Mouse (Mus musculus) kidney, postnatal 36 days (tissue): ENCODE results near the gene Olfr1417.
"Not testable (repeated sequence)": the region's sequence is repeated elsewhere in the genome, so short reads cannot be mapped to it uniquely, and the experiment has no call there.

ENCODE experiments used
- DNase-seq, 2 experiments: peaks; one replicate each; pipeline ENCODE4 v3.0.0; 2021 to 2022; ENCODE audit warnings: mixed read lengths in 2 of 2

The Olfr1417 gene

GRCm38 (mm10) chr19:11839119-11839518 lies at the start of gene Olfr1417:
Olfr1417 (minus strand) TSS chr19:11839219.
- DNase-seq = no peak

- no peak for DNase-seq
Measured at GRCm38 (mm10) chr19:11886265-11886664, 47.2 kb upstream of the Olfr1417 start, which contains the start of gene Olfr1420. Olfr1420 (plus strand) TSS chr19:11886565.

GRCm38 (mm10) chr19:11878404-11878803 lies 39.4 kb upstream of the Olfr1417 start:
- DNase-seq = not testable (repeated sequence)

DNA sequence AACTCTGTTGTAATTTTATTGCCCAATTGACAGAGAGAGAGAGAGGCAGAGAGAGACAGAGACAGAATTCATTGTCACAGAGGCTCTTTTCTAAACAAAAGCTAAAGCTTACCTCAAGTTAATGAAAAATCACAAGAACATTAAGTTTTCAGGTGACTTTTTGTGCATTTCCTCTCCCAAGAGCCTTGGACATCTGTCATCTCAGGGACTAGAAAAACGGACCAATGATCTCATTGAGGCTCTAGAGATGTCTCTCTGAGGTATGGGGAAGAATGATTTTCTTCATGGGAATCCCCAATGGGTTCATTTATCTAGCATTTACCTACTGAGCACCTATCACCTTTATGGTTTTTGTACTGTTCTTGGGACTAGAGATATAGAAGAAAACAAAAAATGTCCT lies 36.0 kb upstream of the Olfr1417 start, which contains the start of gene Olfr1419:
TSS of gene Olfr1419 (minus strand) at position 101 of the 400 bp plus-strand sequence.
- DNase-seq = no peak

DNA sequence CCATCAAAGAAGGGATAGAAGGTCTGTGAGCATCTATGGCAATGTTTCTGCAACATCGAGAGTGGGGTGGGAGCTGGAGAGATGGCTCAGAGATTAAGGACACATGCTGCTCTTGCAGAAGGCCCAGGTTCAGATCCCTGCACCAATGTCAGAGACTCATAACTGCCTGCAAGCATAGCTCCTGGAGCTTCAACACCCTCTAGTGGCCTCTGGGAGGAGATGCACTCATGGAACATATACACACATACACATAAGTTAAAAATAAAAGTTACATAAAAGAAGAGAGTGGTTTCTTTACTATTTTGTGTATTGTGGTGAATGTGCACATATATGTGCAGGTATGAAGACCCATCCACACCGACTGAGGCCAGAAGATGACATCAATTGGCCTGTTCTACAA lies 28.8 kb upstream of the Olfr1417 start:
- no peak for DNase-seq

- no peak for DNase-seq
Measured at GRCm38 (mm10) chr19:11860966-11861365, 21.9 kb upstream of the Olfr1417 start, which contains the start of gene Olfr1418. Olfr1418 (minus strand) TSS chr19:11861066.

DNA sequence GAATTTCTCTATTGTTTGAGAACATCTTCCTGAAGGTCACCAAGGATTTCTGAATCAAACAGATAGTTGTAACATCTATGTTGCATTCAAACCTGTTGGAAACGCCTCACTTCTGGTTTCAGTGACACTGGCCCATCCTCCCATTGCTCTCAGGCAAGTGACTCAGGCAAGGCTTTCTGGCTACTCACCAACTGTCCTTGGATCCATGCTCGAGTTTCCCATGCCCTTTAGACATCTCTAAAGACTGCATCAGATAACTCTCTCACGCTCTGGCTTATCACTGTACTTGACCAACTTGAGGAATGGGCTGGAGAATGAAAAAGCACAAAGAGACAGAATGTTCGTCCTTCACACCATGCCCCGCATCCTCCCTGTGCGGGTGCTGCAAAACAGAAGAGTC lies 17.5 kb upstream of the Olfr1417 start:
- DNase-seq = no peak

- no peak for DNase-seq
Measured at GRCm38 (mm10) chr19:11854821-11855220, 15.8 kb upstream of the Olfr1417 start.

GRCm38 (mm10) chr19:11852652-11853051 lies 13.6 kb upstream of the Olfr1417 start:
- DNase-seq = no peak

DNA sequence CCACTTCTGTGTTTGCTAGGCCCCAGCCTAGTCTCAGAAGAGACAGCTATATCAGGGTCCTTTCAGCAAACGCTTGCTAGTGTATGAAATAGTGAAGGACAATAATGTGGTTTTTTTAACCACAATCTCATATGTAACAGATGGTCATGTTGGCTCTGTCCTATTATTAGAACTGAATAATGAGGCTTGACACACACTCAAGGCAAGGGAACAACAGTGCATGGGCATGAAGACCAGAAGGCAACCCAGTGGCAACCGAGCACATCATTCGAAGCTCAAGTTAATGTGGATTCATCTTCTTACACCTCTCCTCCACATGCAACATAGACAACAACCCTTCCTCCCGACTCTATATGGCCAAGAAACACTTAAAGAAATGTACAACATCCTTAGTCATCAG lies 7.3 kb upstream of the Olfr1417 start:
- DNase-seq = no peak

- DNase-seq = no peak
Measured at GRCm38 (mm10) chr19:11823346-11824065, 15.5 kb downstream of the Olfr1417 start.

DNA sequence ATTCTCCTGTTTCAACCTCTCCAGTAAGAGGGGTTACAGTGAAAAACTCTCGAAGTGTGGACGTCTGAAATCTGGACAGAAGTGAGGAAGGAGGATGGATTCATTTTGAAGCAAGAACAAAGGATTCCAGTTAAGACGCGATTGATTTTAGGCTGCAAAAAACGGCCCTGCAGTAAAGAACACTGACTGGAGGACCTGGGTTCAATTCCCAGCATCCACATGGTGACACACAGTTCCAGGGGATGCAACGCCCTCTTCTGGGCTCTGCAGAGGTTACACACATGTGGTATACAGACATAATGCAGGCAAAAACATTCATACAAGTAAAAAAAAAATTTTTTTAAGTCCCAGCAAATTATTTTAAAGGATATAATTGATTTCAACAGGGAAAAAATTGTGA lies 18.8 kb downstream of the Olfr1417 start:
- peak in 1 of 2 experiments; percentile 26 for DNase-seq

- DNase-seq = peak; percentile 86 to 94
Measured at GRCm38 (mm10) chr19:11819800-11820199, 19.2 kb downstream of the Olfr1417 start.

GRCm38 (mm10) chr19:11819143-11819700 lies 19.8 kb downstream of the Olfr1417 start, which contains the start of gene Stx3:
Stx3 (minus strand) TSS chr19:11819403.
- no peak for DNase-seq

DNA sequence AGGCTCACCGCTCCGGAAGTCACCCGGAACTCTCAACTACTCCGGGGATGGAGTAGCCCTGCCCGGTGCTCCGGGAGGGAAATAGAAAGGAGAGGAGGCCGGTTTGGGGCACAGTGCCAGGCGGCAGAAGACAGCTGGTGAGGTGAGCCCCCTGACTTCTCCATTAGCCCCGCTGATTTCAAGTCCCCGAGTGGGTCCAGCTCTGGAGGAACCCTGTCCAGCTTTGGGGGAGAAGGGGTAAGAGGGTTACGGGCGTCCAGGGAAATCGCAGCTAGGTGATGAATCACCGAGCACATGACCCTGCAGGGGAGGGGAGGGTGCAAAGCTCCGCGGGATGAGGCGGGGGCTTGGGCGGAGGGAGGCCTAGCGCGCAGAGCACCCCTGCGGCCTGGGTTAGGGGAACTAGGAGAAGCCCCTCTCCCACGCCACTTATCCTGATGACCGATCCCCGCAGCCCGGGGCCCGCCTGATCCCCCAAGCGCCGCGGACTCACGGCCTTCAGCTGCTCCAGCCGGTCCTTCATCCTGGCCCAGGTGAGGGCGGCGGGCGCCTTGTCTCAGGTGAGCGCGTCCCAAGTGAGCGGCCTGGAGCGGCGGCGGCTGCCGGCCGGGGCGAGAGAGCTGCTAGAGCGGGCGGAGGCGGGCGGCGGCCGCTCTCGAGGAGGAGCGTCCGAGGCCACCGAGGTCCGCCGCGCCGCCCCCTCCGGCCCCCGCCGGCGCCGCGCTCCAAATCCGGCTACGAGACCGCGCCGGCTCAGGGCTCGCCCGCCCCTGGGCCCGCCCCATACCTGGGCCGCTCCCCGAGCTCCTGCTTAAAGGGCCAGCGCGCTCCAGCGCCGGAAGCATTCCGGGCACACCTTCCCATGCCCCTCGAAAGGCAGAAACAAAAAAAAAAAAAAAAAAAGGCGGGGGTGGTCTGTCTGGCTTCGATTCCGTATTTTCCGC lies 20.5 kb downstream of the Olfr1417 start:
- DNase-seq = peak; percentile 82 to 90

DNA sequence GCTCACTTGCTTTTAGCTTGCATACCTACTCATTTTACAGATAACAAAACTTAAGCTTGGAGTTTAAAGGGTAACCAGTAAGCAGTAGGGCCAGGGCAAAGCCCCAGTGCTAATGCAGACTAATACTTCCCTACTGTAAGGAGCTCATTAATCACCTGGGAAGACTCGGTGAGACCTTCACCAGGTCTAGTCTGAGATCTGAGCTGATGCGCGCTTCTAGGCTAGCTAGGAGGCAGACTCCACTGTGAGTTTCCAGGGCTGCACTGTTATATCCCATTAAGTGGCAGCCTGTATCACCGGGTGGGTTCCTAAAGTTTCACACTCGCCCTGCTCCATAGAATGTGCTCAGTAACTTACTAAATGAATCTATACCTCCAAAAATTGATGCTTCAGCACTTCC lies 21.4 kb downstream of the Olfr1417 start:
- DNase-seq = peak in 1 of 2 experiments; percentile 10

- peak; percentile 42 to 54 for DNase-seq
Measured at GRCm38 (mm10) chr19:11816706-11817105, 22.3 kb downstream of the Olfr1417 start.

GRCm38 (mm10) chr19:11814742-11815333 lies 24.2 kb downstream of the Olfr1417 start:
- DNase-seq = peak; percentile 72 to 86

DNA sequence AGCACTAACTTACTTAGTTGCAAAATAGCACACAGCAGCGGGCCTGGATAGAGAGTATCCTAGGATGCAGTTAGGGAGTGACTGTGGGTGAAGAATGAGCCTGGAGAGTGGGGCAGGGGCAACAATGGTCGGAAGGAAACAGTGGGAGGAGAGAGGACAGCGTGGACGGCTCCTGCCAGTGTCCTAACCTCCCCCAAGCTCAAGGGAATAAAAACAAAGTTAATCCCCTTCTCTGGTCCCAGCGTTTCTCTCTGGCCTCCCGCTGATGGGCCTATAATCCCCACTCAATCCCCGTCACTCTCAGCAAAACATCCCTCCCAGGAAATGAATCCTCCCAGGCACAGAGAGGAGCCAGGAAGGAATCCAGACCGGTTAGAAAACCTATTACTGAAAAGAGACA lies 25.4 kb downstream of the Olfr1417 start:
- DNase-seq = peak; percentile 16 to 21

GRCm38 (mm10) chr19:11813136-11813535 lies 25.9 kb downstream of the Olfr1417 start:
- DNase-seq = peak in 1 of 2 experiments; percentile 12

GRCm38 (mm10) chr19:11811688-11812365 lies 27.2 kb downstream of the Olfr1417 start:
- DNase-seq = peak; percentile 50 to 72

DNA sequence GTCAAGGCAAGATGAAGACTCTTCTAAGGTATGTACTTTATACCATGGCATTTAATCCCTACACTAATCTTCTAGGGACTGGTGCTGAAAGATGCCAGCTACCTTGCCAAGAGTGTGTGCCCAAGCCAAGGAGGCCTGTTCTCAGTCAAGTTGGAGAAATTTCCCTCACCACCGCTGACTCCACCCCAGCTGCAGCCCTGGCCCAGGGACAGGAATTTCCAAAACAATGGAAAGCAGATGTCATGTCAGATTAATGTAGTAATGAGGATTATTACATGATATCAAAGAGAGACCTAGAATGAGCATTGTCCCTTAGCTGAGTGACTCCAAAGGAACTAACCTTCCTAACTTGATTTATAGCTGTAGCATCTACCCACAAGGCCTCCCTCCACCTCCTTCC lies 28.2 kb downstream of the Olfr1417 start:
- peak; percentile 36 to 46 for DNase-seq
